Mouse (Mus musculus) thymus, adult 2 months (tissue): ENCODE measurements at regions not wholly inside any gene's neighbourhood (a gene's known extent, or its start where the extent isn't known, plus 50 kb on each side); places are given as distances from the start of the nearest gene placed in this dataset.

Experiments used
- CTCF ChIP-seq: fragments of 200-500 bp; IDR thresholded peaks from 2 replicates; pipeline ENCODE4 v1.5.1; 2012; ENCODE audit warnings: mild to moderate bottlenecking, control low read depth, low read length, moderate library complexity, borderline replicate concordance; ENCODE audit not compliant: control insufficient read depth, poor library complexity, insufficient read depth; ENCODE audit errors: extremely low read depth
- POLR2A ChIP-seq: fragments of 200-500 bp; IDR thresholded peaks from 2 replicates; pipeline ENCODE4 v1.6.1; 2012; ENCODE audit warnings: mild to moderate bottlenecking, low read length, control low read depth, moderate library complexity; ENCODE audit not compliant: control insufficient read depth, poor library complexity, insufficient read depth; ENCODE audit errors: extremely low read depth

GRCm38 (mm10) chr13:97832448-97832847 lies 72.0 kb upstream of the Gm10260 start:
- TF ChIP-seq CTCF: no peak
- TF ChIP-seq POLR2A: no peak
